Mouse (Mus musculus) ES-E14 (cell line): ENCODE measurements at regions not wholly inside any gene's neighbourhood (a gene's known extent, or its start where the extent isn't known, plus 50 kb on each side); places are given as distances from the start of the nearest gene placed in this dataset.

Experiments used
- ZC3H11A ChIP-seq: IDR thresholded peaks from 2 replicates; pipeline ENCODE4 v1.6.1; 2012; ENCODE audit warnings: low read depth, mild to moderate bottlenecking, inconsistent platforms, low read length, borderline replicate concordance
- ZNF384 ChIP-seq: IDR thresholded peaks from 2 replicates; pipeline ENCODE4 v1.6.1; 2012; ENCODE audit warnings: low read depth, low read length, inconsistent platforms

DNA sequence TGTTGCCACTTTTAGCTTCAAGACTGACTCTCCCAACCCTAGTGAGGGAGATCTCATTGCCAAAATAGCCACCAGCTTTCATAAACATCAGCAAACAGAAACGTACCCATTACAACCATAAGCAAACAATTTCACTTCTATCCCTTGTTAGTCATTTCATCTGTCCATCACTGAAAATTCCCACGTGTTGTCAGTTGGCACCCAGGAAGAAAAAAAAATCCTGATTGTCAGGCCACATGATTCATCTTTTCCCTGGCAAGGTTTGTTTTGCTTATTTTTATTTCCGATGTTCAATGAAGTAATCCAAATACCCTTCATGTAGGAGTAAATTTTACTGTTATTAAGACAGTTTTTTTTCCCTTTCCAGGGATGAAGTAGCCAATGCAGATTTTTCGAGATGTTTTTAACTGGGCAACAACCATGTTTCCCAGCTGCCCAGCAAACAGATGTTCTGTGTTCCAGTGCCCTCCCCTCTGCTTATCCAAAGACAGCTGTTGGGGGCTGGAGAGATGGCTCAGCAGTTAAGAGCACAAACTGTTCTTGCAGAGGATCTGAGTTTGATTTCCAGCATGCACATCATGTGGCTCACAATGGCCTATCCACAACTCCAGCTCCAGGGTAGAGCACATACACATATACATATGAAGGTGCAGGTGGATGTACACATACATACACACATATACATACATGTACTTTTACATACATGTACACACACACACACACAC is 189.3 kb upstream of the Phactr1 start:
- TF ChIP-seq ZC3H11A, result no peak
- no peak for TF ChIP-seq ZNF384
